Mouse (Mus musculus): ENCODE measurements around the gene Cfap100. TPM values are rescaled to one million over a fixed set of nuclear protein-coding genes. Genes with fewer than 3 reads are reported as not detected.
A peak's percentile ranks its signal among the peaks of the same experiment; 100 is the strongest.

Gene Cfap100
- polyA plus RNA-seq, 1 experiment from 2014 or later, result 0.57 TPM

- peaks cover 6% of the 10 kb centered on the region; the same call in 1 of the 2 replicates for H3K27me3 ChIP-seq (ENCODE audit: control insufficient read depth, insufficient read depth, low read length)
- H3K4me3 ChIP-seq (ENCODE audit: low read depth, low read length), result peak overlapping the region; percentile 62
- peak overlapping the region; percentile 60; the same call in 1 of the 2 replicates for H3K9ac ChIP-seq (ENCODE audit: low read length)
- H3K9me3 ChIP-seq (ENCODE audit: control insufficient read depth, low read length), result no peaks in the 10 kb centered on the region
- no peaks in the 10 kb centered on the region for H3K36me3 ChIP-seq (ENCODE audit: control insufficient read depth, insufficient read depth, low read length)
- no peak overlapping the region for H3K27ac ChIP-seq (replicated peaks; ENCODE audit: low read depth, low read length)
- peak; percentile 78 for DNase-seq (ENCODE audit: low spot score)
- H3K4me1 ChIP-seq (ENCODE audit: control insufficient read depth, insufficient read depth, low read length), result peaks cover 7% of the 10 kb centered on the region; the same call in 1 of the 2 replicates
- peak overlapping the region; percentile 100 for H3K4me2 ChIP-seq (ENCODE audit: low read depth, severe bottlenecking)
- under 1% methylated on average over 31 of the region's 31 CpGs for WGBS
- peak; percentile 74 for ATAC-seq (ENCODE audit: insufficient number of reproducible peaks, low FRiP score, low TSS enrichment, low read depth)
Measured at GRCm38 (mm10) chr6:90463228-90463862, 34.7 kb upstream of the Cfap100 start.

GRCm38 (mm10) chr6:90462841-90463227 is 34.2 kb upstream of the Cfap100 start:
- DNase-seq (ENCODE audit: low spot score), result peak; percentile 53
- WGBS, result under 1% methylated on average over 38 of the region's 38 CpGs

GRCm38 (mm10) chr6:90462181-90462706 is 33.6 kb upstream of the Cfap100 start, which contains the start of gene Klf15:
Klf15 (plus strand) TSS chr6:90462576.
- ATAC-seq (ENCODE audit: insufficient number of reproducible peaks, low FRiP score, low TSS enrichment, low read depth) (peak; percentile 53; the same call in 1 of the 2 replicates), DNase-seq (ENCODE audit: low spot score) (peak; percentile 66)
- peak within 1 kb of the TSS; percentile 60 for H3K9ac ChIP-seq (ENCODE audit: low read length)
- H3K4me3 ChIP-seq (ENCODE audit: low read depth, low read length), result peak within 1 kb of the TSS; percentile 62
- H3K36me3 ChIP-seq (ENCODE audit: control insufficient read depth, insufficient read depth, low read length), result no peaks in the 10 kb centered on the region
- H3K9me3 ChIP-seq (ENCODE audit: control insufficient read depth, low read length), result no peaks in the 10 kb centered on the region
- H3K4me1 ChIP-seq (ENCODE audit: control insufficient read depth, insufficient read depth, low read length), result peaks cover 7% of the 10 kb centered on the region; the same call in 1 of the 2 replicates
- under 1% methylated on average over 54 of the region's 70 CpGs for WGBS
- no peak within 1 kb of the TSS for H3K27ac ChIP-seq (replicated peaks; ENCODE audit: low read depth, low read length)
- H3K4me2 ChIP-seq (ENCODE audit: low read depth, severe bottlenecking), result peak within 1 kb of the TSS; percentile 100
- peaks cover 6% of the 10 kb centered on the region; the same call in 1 of the 2 replicates for H3K27me3 ChIP-seq (ENCODE audit: control insufficient read depth, insufficient read depth, low read length)

More at GRCm38 (mm10) chr6:90462841-90463227, 34.2 kb upstream of the Cfap100 start:
- peak; percentile 29 for ATAC-seq (ENCODE audit: insufficient number of reproducible peaks, low FRiP score, low TSS enrichment, low read depth)
- H3K4me1 ChIP-seq (ENCODE audit: control insufficient read depth, insufficient read depth, low read length), result peaks cover 7% of the 10 kb centered on the region; the same call in 1 of the 2 replicates
- H3K36me3 ChIP-seq (ENCODE audit: control insufficient read depth, insufficient read depth, low read length), result no peaks in the 10 kb centered on the region
- H3K27me3 ChIP-seq (ENCODE audit: control insufficient read depth, insufficient read depth, low read length), result peaks cover 6% of the 10 kb centered on the region; the same call in 1 of the 2 replicates
- H3K27ac ChIP-seq (replicated peaks; ENCODE audit: low read depth, low read length), result no peak overlapping the region
- H3K9me3 ChIP-seq (ENCODE audit: control insufficient read depth, low read length), result no peaks in the 10 kb centered on the region
- H3K9ac ChIP-seq (ENCODE audit: low read length), result peak overlapping the region; percentile 60
- H3K4me2 ChIP-seq (ENCODE audit: low read depth, severe bottlenecking), result peak overlapping the region; percentile 100
- H3K4me3 ChIP-seq (ENCODE audit: low read depth, low read length), result peak overlapping the region; percentile 62

- peaks cover 6% of the 10 kb centered on the region; the same call in 1 of the 2 replicates for H3K27me3 ChIP-seq (ENCODE audit: control insufficient read depth, insufficient read depth, low read length)
- no peak overlapping the region for H3K9ac ChIP-seq (ENCODE audit: low read length)
- peak overlapping the region; percentile 62 for H3K4me3 ChIP-seq (ENCODE audit: low read depth, low read length)
- peaks cover 7% of the 10 kb centered on the region; the same call in 1 of the 2 replicates for H3K4me1 ChIP-seq (ENCODE audit: control insufficient read depth, insufficient read depth, low read length)
- H3K36me3 ChIP-seq (ENCODE audit: control insufficient read depth, insufficient read depth, low read length), result no peaks in the 10 kb centered on the region
- no peak for DNase-seq (ENCODE audit: low spot score)
- ATAC-seq (ENCODE audit: insufficient number of reproducible peaks, low FRiP score, low TSS enrichment, low read depth), result no peak
- no peak overlapping the region for H3K27ac ChIP-seq (replicated peaks; ENCODE audit: low read depth, low read length)
- WGBS, result 7% methylated on average over 12 of the region's 12 CpGs
- H3K4me2 ChIP-seq (ENCODE audit: low read depth, severe bottlenecking), result peak overlapping the region; percentile 100
- no peaks in the 10 kb centered on the region for H3K9me3 ChIP-seq (ENCODE audit: control insufficient read depth, low read length)
Measured at GRCm38 (mm10) chr6:90461771-90462170, 33.2 kb upstream of the Cfap100 start.

GRCm38 (mm10) chr6:90461181-90461580 is 32.6 kb upstream of the Cfap100 start:
- no peak overlapping the region for H3K27ac ChIP-seq (replicated peaks; ENCODE audit: low read depth, low read length)
- no peak overlapping the region for H3K4me2 ChIP-seq (ENCODE audit: low read depth, severe bottlenecking)
- WGBS, result 33% methylated on average over 2 of the region's 2 CpGs
- ATAC-seq (ENCODE audit: insufficient number of reproducible peaks, low FRiP score, low TSS enrichment, low read depth), result no peak
- no peak for DNase-seq (ENCODE audit: low spot score)
- H3K9ac ChIP-seq (ENCODE audit: low read length), result no peak overlapping the region
- peaks cover 6% of the 10 kb centered on the region; the same call in 1 of the 2 replicates for H3K27me3 ChIP-seq (ENCODE audit: control insufficient read depth, insufficient read depth, low read length)
- no peak overlapping the region for H3K4me3 ChIP-seq (ENCODE audit: low read depth, low read length)
- peaks cover 7% of the 10 kb centered on the region; the same call in 1 of the 2 replicates for H3K4me1 ChIP-seq (ENCODE audit: control insufficient read depth, insufficient read depth, low read length)
- no peaks in the 10 kb centered on the region for H3K9me3 ChIP-seq (ENCODE audit: control insufficient read depth, low read length)
- no peaks in the 10 kb centered on the region for H3K36me3 ChIP-seq (ENCODE audit: control insufficient read depth, insufficient read depth, low read length)

- ATAC-seq (ENCODE audit: insufficient number of reproducible peaks, low FRiP score, low TSS enrichment, low read depth), result no peak
- Histone ChIP-seq H3K9ac (ENCODE audit: low read length) (no peak overlapping the region), H3K27me3 (ENCODE audit: control insufficient read depth, insufficient read depth, low read length) (peaks cover 6% of the 10 kb centered on the region; the same call in 1 of the 2 replicates), H3K36me3 (ENCODE audit: control insufficient read depth, insufficient read depth, low read length) (no peaks in the 10 kb centered on the region), H3K9me3 (ENCODE audit: control insufficient read depth, low read length) (no peaks in the 10 kb centered on the region), H3K4me1 (ENCODE audit: control insufficient read depth, insufficient read depth, low read length) (no peaks in the 10 kb centered on the region), H3K4me2 (ENCODE audit: low read depth, severe bottlenecking) (no peak overlapping the region), H3K27ac (replicated peaks; ENCODE audit: low read depth, low read length) (no peak overlapping the region), H3K4me3 (ENCODE audit: low read depth, low read length) (no peak overlapping the region)
- 78% methylated on average over 2 of the region's 2 CpGs for WGBS
- no peak for DNase-seq (ENCODE audit: low spot score)
Measured at GRCm38 (mm10) chr6:90457421-90457820, 28.8 kb upstream of the Cfap100 start.

GRCm38 (mm10) chr6:90453751-90454150 is 25.2 kb upstream of the Cfap100 start:
- WGBS, result 86% methylated on average over 5 of the region's 5 CpGs
- Histone ChIP-seq H3K4me1 (ENCODE audit: control insufficient read depth, insufficient read depth, low read length) (no peaks in the 10 kb centered on the region), H3K27me3 (ENCODE audit: control insufficient read depth, insufficient read depth, low read length) (no peaks in the 10 kb centered on the region), H3K4me3 (ENCODE audit: low read depth, low read length) (no peak overlapping the region), H3K36me3 (ENCODE audit: control insufficient read depth, insufficient read depth, low read length) (no peaks in the 10 kb centered on the region), H3K4me2 (ENCODE audit: low read depth, severe bottlenecking) (no peak overlapping the region), H3K27ac (replicated peaks; ENCODE audit: low read depth, low read length) (no peak overlapping the region), H3K9me3 (ENCODE audit: control insufficient read depth, low read length) (no peaks in the 10 kb centered on the region), H3K9ac (ENCODE audit: low read length) (no peak overlapping the region)
- DNase-seq (ENCODE audit: low spot score) (no peak), ATAC-seq (ENCODE audit: insufficient number of reproducible peaks, low FRiP score, low TSS enrichment, low read depth) (no peak)

- no peaks in the 10 kb centered on the region for H3K36me3 ChIP-seq (ENCODE audit: control insufficient read depth, insufficient read depth, low read length)
- no peak for ATAC-seq (ENCODE audit: insufficient number of reproducible peaks, low FRiP score, low TSS enrichment, low read depth)
- H3K4me3 ChIP-seq (ENCODE audit: low read depth, low read length), result no peak overlapping the region
- no peak overlapping the region for H3K9ac ChIP-seq (ENCODE audit: low read length)
- H3K9me3 ChIP-seq (ENCODE audit: control insufficient read depth, low read length), result no peaks in the 10 kb centered on the region
- H3K27ac ChIP-seq (replicated peaks; ENCODE audit: low read depth, low read length), result no peak overlapping the region
- H3K4me2 ChIP-seq (ENCODE audit: low read depth, severe bottlenecking), result no peak overlapping the region
- no peak for DNase-seq (ENCODE audit: low spot score)
- H3K27me3 ChIP-seq (ENCODE audit: control insufficient read depth, insufficient read depth, low read length), result no peaks in the 10 kb centered on the region
- H3K4me1 ChIP-seq (ENCODE audit: control insufficient read depth, insufficient read depth, low read length), result no peaks in the 10 kb centered on the region
Measured at GRCm38 (mm10) chr6:90452603-90453002, 24.0 kb upstream of the Cfap100 start.

Data from limb, embryonic 11.5 days (tissue).